Mouse (Mus musculus) intestine, postnatal 0 days (tissue): ENCODE measurements around the gene Sbno2. TPM values are rescaled to one million over a fixed set of nuclear protein-coding genes. Genes with fewer than 3 reads are reported as not detected.

Source experiments
- ATAC-seq: fragments of 200-750 bp; cut with Nextera tagmentation; 2 replicates; pipeline ENCODE4 v1.8.0; 2017; ENCODE audit warnings: mild to moderate bottlenecking, moderate TSS enrichment, moderate library complexity
- H3K27ac ChIP-seq: fragments of 300-500 bp; sonication (generic); 2 replicates; pipeline ENCODE4 v1.5.1; 2014; ENCODE audit warnings: mild to moderate bottlenecking, low read depth, low read length, moderate library complexity
- H3K27me3 ChIP-seq: fragments of 300-500 bp; sonication (generic); replicated peaks from 2 replicates; pipeline ENCODE4 v1.6.1; 2014; ENCODE audit warnings: low read length, mixed read lengths; ENCODE audit not compliant: control insufficient read depth, insufficient read depth
- H3K36me3 ChIP-seq: fragments of 300-500 bp; sonication (generic); 2 replicates; pipeline ENCODE4 v1.6.1; 2014; ENCODE audit warnings: mild to moderate bottlenecking, moderate library complexity; ENCODE audit not compliant: control insufficient read depth, insufficient read depth
- H3K4me1 ChIP-seq: fragments of 300-500 bp; sonication (generic); replicated peaks from 2 replicates; pipeline ENCODE4 v1.6.1; 2014; ENCODE audit warnings: antibody characterized with exemption, low read length, mixed read lengths; ENCODE audit not compliant: control insufficient read depth, insufficient read depth
- H3K4me2 ChIP-seq: fragments of 300-500 bp; sonication (generic); replicated peaks from 2 replicates; pipeline ENCODE4 v1.6.1; 2014; ENCODE audit warnings: low read depth, mild to moderate bottlenecking, moderate library complexity
- H3K4me3 ChIP-seq: fragments of 300-500 bp; sonication (generic); 2 replicates; pipeline ENCODE4 v1.5.1; 2014; ENCODE audit warnings: low read depth, low read length
- H3K9ac ChIP-seq: fragments of 300-500 bp; sonication (generic); 2 replicates; pipeline ENCODE4 v1.6.1; 2014; ENCODE audit warnings: mild to moderate bottlenecking, low read depth, low read length
- H3K9me3 ChIP-seq: fragments of 300-500 bp; sonication (generic); 2 replicates; pipeline ENCODE4 v1.6.1; 2016; ENCODE audit warnings: mixed run types; ENCODE audit not compliant: control insufficient read depth
- CTCF ChIP-seq: sonication (generic); IDR thresholded peaks from 2 replicates; pipeline ENCODE4 v1.5.1; 2016; ENCODE audit warnings: low read depth, mild to moderate bottlenecking, control low read depth, antibody characterized with exemption, moderate library complexity
- WGBS: fragments of 180-500 bp; shearing (Covaris S2); extraction: QIAGEN DNeasy Blood & Tissue Kit; methylation state at CpG from one replicate; pipeline ENCODE4 v1.1.7; 2014; 5-methylcytosine and 5-hydroxymethylcytosine counted together
- polyA plus RNA-seq: library from polyadenylated mRNA; unstranded; fragments of >200 nt; fragmentation: Nextera tagmentation; extraction: Ambion mirVana; gene quantifications from 2 replicates; pipeline ENCODE4 v1.2.1, GENCODE M21; 2015

The Sbno2 gene
- polyA plus RNA-seq, 1 experiment from 2014 or later, result 9.8 TPM

DNA sequence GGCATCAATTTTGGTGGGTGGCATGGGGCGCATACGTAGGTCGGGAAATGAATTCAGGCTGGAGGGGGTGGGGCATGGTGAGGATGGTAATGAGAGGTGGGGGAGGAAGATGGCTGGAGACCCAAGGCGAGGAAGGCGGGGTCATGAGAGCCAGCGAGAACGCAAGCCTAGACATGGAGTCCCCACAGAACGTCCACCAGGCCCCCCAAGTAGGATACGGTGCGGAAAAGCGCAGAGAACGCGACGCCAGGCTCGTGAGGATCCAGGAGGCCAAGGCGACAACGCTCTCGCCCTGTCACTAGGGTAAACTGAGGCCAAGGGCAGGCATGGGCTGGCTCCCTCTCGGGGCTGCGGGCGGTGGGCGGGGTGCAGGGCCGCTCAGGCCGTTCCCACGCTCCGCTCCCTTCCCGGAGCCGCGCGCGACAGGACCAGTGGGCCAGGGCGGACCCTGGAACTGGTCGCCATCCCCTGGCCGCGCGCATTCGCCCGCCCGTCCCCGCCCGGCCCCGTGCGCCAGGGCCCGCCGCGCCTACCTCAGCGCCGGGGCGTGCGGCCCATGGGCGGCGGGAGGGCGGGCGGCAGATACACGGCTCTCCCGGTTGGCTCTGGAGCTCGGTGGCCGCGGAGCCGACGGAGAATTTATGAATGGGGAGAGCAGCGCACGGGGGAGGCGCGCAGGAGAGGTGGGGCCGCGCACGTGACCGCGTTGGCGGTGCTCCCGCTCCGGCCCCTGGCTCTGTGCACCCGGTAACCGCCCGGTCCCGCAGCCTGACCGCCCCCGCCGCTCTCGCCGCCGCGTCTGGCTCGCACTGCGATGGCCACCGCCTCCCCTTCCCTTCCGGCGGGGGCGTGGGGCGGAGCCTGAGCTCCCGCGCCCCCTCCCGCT is 33.4 kb upstream of the Sbno2 start, which contains the start of gene Atp5d:
TSS of gene Atp5d (plus strand) at position 80 of the 886 bp plus-strand sequence.
- WGBS, result under 1% methylated on average over 70 of the region's 94 CpGs
- H3K9me3 ChIP-seq, result no peaks in the 10 kb centered on the region
- no peak for TF ChIP-seq CTCF
- no peak within 1 kb of the TSS for H3K27ac ChIP-seq
- no peak for ATAC-seq
- H3K9ac ChIP-seq, result peak within 1 kb of the TSS; percentile 60
- H3K36me3 ChIP-seq, result peaks cover 6% of the 10 kb centered on the region; the same call in 1 of the 2 replicates
- H3K27me3 ChIP-seq, result peaks cover 26% of the 10 kb centered on the region; the same call in 1 of the 2 replicates
- peak within 1 kb of the TSS; percentile 57 for H3K4me3 ChIP-seq
- peak within 1 kb of the TSS; percentile 98 for H3K4me2 ChIP-seq
- H3K4me1 ChIP-seq, result peaks cover 10% of the 10 kb centered on the region; the same call in 1 of the 2 replicates

- WGBS, result 8% methylated on average over 31 of the region's 33 CpGs
- Histone ChIP-seq H3K9me3 (no peaks in the 10 kb centered on the region), H3K9ac (no peak overlapping the region), H3K27ac (no peak overlapping the region), H3K36me3 (no peaks in the 10 kb centered on the region), H3K4me1 (peaks cover 9% of the 10 kb centered on the region; the same call in 1 of the 2 replicates), H3K27me3 (peaks cover 26% of the 10 kb centered on the region; the same call in 1 of the 2 replicates), H3K4me3 (peak overlapping the region; percentile 57), H3K4me2 (peak overlapping the region; percentile 98)
- TF ChIP-seq CTCF, result no peak
- no peak for ATAC-seq
These were observed 32.5 kb upstream of the Sbno2 start for GRCm38 (mm10) chr10:80137626-80138552.

DNA sequence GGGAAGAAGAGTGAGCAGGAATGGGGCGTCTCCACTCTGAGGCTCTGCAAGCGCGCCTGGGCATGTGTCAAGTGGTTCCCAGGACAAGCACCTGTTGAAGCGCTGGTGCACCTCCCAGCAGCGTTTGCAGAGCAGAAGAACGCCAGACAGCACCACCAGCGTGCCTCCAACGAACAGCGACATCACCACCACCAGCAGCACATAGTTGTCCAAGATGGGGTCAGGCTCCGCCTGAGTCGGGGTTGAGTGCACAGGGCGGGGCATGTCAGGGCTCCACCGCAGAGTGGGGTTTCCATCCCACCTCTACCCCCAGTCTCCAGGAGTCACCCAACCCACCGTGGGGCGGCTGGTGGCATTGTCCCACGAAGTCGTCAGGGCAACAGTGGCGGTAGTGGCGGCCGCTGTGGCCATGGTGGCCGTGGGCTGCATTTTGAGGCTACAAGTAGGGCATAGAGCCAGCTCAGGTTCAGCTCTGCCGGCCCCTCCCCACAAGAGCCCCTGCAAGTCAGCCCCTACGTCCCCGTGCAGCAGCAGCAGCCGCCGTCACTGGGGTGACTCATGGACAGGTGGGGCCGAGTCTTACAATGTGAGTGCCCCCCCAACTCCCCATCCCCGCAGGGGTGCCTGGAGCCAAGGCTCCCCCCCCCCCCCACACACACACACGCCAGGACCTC is 31.7 kb upstream of the Sbno2 start:
- Histone ChIP-seq H3K4me1 (peaks cover 7% of the 10 kb centered on the region; the same call in 1 of the 2 replicates), H3K9ac (0 out of 2 replicates have a peak overlapping the region, but pooled peaks have one; percentile 22), H3K9me3 (no peaks in the 10 kb centered on the region), H3K4me2 (peak overlapping the region; percentile 98), H3K27me3 (peaks cover 26% of the 10 kb centered on the region; the same call in 1 of the 2 replicates), H3K27ac (no peak overlapping the region), H3K4me3 (peak overlapping the region; percentile 57), H3K36me3 (peaks cover 5% of the 10 kb centered on the region; the same call in 1 of the 2 replicates)
- 5% methylated on average over 28 of the region's 29 CpGs for WGBS
- TF ChIP-seq CTCF, result 0 out of 2 replicates have a peak, but pooled peaks have one; percentile 2
- ATAC-seq, result no peak

- WGBS, result 27% methylated on average over 45 of the region's 49 CpGs
- Histone ChIP-seq H3K4me1 (peaks cover 7% of the 10 kb centered on the region; the same call in 1 of the 2 replicates), H3K4me2 (peak overlapping the region; percentile 98; the same call in 1 of the 2 replicates), H3K27ac (no peak overlapping the region), H3K27me3 (peaks cover 26% of the 10 kb centered on the region; the same call in 1 of the 2 replicates), H3K9me3 (no peaks in the 10 kb centered on the region), H3K4me3 (peak overlapping the region; percentile 57), H3K36me3 (peaks cover 12% of the 10 kb centered on the region; the same call in 1 of the 2 replicates), H3K9ac (no peak overlapping the region)
- no peak for ATAC-seq
- no peak for TF ChIP-seq CTCF
These were observed 31.0 kb upstream of the Sbno2 start for GRCm38 (mm10) chr10:80136179-80136951.

DNA sequence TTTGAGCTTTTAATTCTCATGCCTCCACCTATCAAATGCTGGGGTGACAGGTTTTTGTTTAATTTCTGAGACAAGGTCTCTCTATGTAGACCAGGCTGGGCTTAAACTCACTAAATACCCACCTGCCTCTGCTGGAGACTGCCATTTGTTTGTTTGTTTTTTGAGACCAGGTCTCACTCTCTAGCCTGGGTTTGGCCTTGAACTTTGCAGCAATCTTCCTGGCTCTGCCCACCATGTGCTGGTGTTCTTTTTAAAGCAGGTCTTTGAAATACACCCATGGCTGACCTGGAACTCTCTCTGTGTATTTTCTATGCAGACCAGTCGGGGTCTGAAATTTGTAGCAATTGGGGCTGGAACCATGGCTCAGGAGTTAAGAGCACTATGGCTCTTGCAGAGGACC is 30.3 kb upstream of the Sbno2 start:
- Histone ChIP-seq H3K4me3 (no peak overlapping the region), H3K27me3 (peaks cover 26% of the 10 kb centered on the region; the same call in 1 of the 2 replicates), H3K4me1 (peaks cover 11% of the 10 kb centered on the region; the same call in 1 of the 2 replicates), H3K4me2 (no peak overlapping the region), H3K27ac (no peak overlapping the region), H3K36me3 (peaks cover 20% of the 10 kb centered on the region), H3K9ac (no peak overlapping the region), H3K9me3 (no peaks in the 10 kb centered on the region)
- TF ChIP-seq CTCF, result no peak
- WGBS, result 88% methylated on average over 1 of the region's 1 CpGs
- no peak for ATAC-seq
